Mouse (Mus musculus): ENCODE data around the gene Hes6. TPM values are rescaled to one million over a fixed set of nuclear protein-coding genes. Genes with fewer than 3 reads are reported as not detected.

The Hes6 gene
- 10 to 100 TPM; 22.2 to 25.0 TPM for total RNA-seq (2021)

GRCm38 (mm10) chr1:91413898-91414594 lies at the start of gene Hes6:
TSS of gene Hes6 (minus strand) at chr1:91414038.
- intact Hi-C loops (cut with DNase I) = no loop called here
- DNase-seq = peak; percentile 92 to 93

GRCm38 (mm10) chr1:91463336-91463995 lies 49.6 kb upstream of the Hes6 start:
- intact Hi-C loops (cut with DNase I) = no loop called here
- DNase-seq = no peak

GRCm38 (mm10) chr1:91460564-91460963 lies 46.7 kb upstream of the Hes6 start:
- intact Hi-C loops (cut with DNase I) = loop anchor here (1.0 kb wide), 1 partner anchor 32 kb away; no protein-coding TSS in a partner anchor
- no peak for DNase-seq

- DNase-seq = no peak
- intact Hi-C loops (cut with DNase I) = loop anchor here (1.0 kb wide), 1 partner anchor 32 kb away; no protein-coding TSS in a partner anchor
Measured at GRCm38 (mm10) chr1:91460069-91460468, 46.2 kb upstream of the Hes6 start.

- intact Hi-C loops (cut with DNase I) = no loop called here
- DNase-seq = peak; percentile 99
Measured at GRCm38 (mm10) chr1:91459059-91459809, 45.4 kb upstream of the Hes6 start, which contains the start of gene Per2. TSS of gene Per2 (minus strand) at chr1:91459324.

GRCm38 (mm10) chr1:91458223-91458861 lies 44.5 kb upstream of the Hes6 start:
- intact Hi-C loops (cut with DNase I) = no loop called here
- DNase-seq = peak; percentile 62 to 65

- DNase-seq = no peak
Measured at GRCm38 (mm10) chr1:91457698-91458097, 43.9 kb upstream of the Hes6 start.

GRCm38 (mm10) chr1:91457116-91457515 lies 43.3 kb upstream of the Hes6 start:
- intact Hi-C loops (cut with DNase I) = no loop called here
- DNase-seq = no peak

More at GRCm38 (mm10) chr1:91457698-91458097, 43.9 kb upstream of the Hes6 start:
- intact Hi-C loops (cut with DNase I) = no loop called here

GRCm38 (mm10) chr1:91456301-91456801 lies 42.5 kb upstream of the Hes6 start:
- peak; percentile 60 to 71 for DNase-seq
- intact Hi-C loops (cut with DNase I) = no loop called here

GRCm38 (mm10) chr1:91455661-91456161 lies 41.9 kb upstream of the Hes6 start:
- peak; percentile 71 to 72 for DNase-seq
- intact Hi-C loops (cut with DNase I) = no loop called here

GRCm38 (mm10) chr1:91454927-91455326 lies 41.1 kb upstream of the Hes6 start:
- no peak for DNase-seq
- intact Hi-C loops (cut with DNase I) = no loop called here

GRCm38 (mm10) chr1:91454366-91454765 lies 40.5 kb upstream of the Hes6 start:
- intact Hi-C loops (cut with DNase I) = no loop called here
- no peak for DNase-seq

GRCm38 (mm10) chr1:91453932-91454331 lies 40.1 kb upstream of the Hes6 start:
- intact Hi-C loops (cut with DNase I) = no loop called here
- DNase-seq = no peak

- intact Hi-C loops (cut with DNase I) = no loop called here
- no peak for DNase-seq
Measured at GRCm38 (mm10) chr1:91451547-91452084, 37.8 kb upstream of the Hes6 start.

GRCm38 (mm10) chr1:91450851-91451250 lies 37.0 kb upstream of the Hes6 start:
- intact Hi-C loops (cut with DNase I) = no loop called here
- DNase-seq = no peak

GRCm38 (mm10) chr1:91448688-91449087 lies 34.9 kb upstream of the Hes6 start:
- peak; percentile 52 to 69 for DNase-seq
- intact Hi-C loops (cut with DNase I) = no loop called here

GRCm38 (mm10) chr1:91446511-91446910 lies 32.7 kb upstream of the Hes6 start:
- DNase-seq = no peak
- intact Hi-C loops (cut with DNase I) = no loop called here

- intact Hi-C loops (cut with DNase I) = no loop called here
- peak; percentile 84 to 91 for DNase-seq
Measured at GRCm38 (mm10) chr1:91446060-91446459, 32.2 kb upstream of the Hes6 start.

GRCm38 (mm10) chr1:91444841-91445830 lies 31.3 kb upstream of the Hes6 start:
- DNase-seq = no peak
- intact Hi-C loops (cut with DNase I) = no loop called here

Data from heart, postnatal 10 days (tissue).